Mouse (Mus musculus) hindbrain, postnatal 0 days (tissue): ENCODE data around the gene E030018B13Rik. TPM values are rescaled to one million over a fixed set of nuclear protein-coding genes. Genes with fewer than 3 reads are reported as not detected.
A peak's percentile ranks its signal among the peaks of the same experiment; 100 is the strongest.

Source experiments
- ATAC-seq: fragments of 200-750 bp; cut with Nextera tagmentation; 2 replicates; pipeline ENCODE4 v1.8.0; 2017; ENCODE audit warnings: mild to moderate bottlenecking, moderate TSS enrichment, moderate library complexity
- DNase-seq: peaks from one replicate; pipeline ENCODE4 v3.0.0-alpha.2; 2015; ENCODE audit warnings: low spot score
- H3K27ac ChIP-seq: fragments of 300-500 bp; sonication (generic); 2 replicates; pipeline ENCODE4 v1.5.1; 2014; ENCODE audit warnings: mild to moderate bottlenecking
- H3K27me3 ChIP-seq: fragments of 300-500 bp; sonication (generic); 2 replicates; pipeline ENCODE4 v1.6.1; 2014; ENCODE audit warnings: low read length, mixed read lengths; ENCODE audit not compliant: insufficient read depth
- H3K36me3 ChIP-seq: fragments of 300-500 bp; sonication (generic); 2 replicates; pipeline ENCODE4 v1.6.1; 2014; ENCODE audit warnings: low read length, mixed read lengths; ENCODE audit not compliant: insufficient read depth
- H3K4me1 ChIP-seq: fragments of 300-500 bp; sonication (generic); 2 replicates; pipeline ENCODE4 v1.6.1; 2014; ENCODE audit warnings: antibody characterized with exemption, low read length, mixed read lengths; ENCODE audit not compliant: insufficient read depth
- H3K4me2 ChIP-seq: fragments of 300-500 bp; sonication (generic); 2 replicates; pipeline ENCODE4 v1.6.1; 2014; ENCODE audit warnings: low read depth, mild to moderate bottlenecking, low read length, moderate library complexity, mixed read lengths
- H3K4me3 ChIP-seq: fragments of 300-500 bp; sonication (generic); 2 replicates; pipeline ENCODE4 v1.5.1; 2014; ENCODE audit warnings: low read length
- H3K9ac ChIP-seq: fragments of 300-500 bp; sonication (generic); replicated peaks from 2 replicates; pipeline ENCODE4 v1.6.1; 2014; ENCODE audit warnings: mild to moderate bottlenecking, low read length, moderate library complexity, mixed read lengths
- H3K9me3 ChIP-seq: fragments of 300-500 bp; sonication (generic); 2 replicates; pipeline ENCODE4 v1.6.1; 2016; ENCODE audit warnings: low read length, mixed read lengths
- CTCF ChIP-seq: IDR thresholded peaks from 2 replicates; pipeline ENCODE4 v1.5.1; 2016; ENCODE audit warnings: antibody characterized with exemption, control low read depth, low read depth
- WGBS: fragments of 180-500 bp; shearing (Covaris S2); extraction: QIAGEN DNeasy Blood & Tissue Kit; methylation state at CpG from one replicate; pipeline ENCODE4 v1.1.7; 2014; 5-methylcytosine and 5-hydroxymethylcytosine counted together
- polyA plus RNA-seq: library from polyadenylated mRNA; unstranded; fragments of >200 nt; fragmentation: Nextera tagmentation; extraction: Ambion mirVana; gene quantifications from 2 replicates; pipeline ENCODE4 v1.2.1, GENCODE M21; 2015
- total RNA-seq: library from RNA; depleted of rRNA; stranded (reverse); fragments of >200 nt; gene quantifications from 2 replicates; pipeline ENCODE4 v1.2.3, GENCODE M21; 2014

E030018B13Rik gene
- total and polyA plus RNA-seq, 2 experiments from 2014 or later = not detected

GRCm38 (mm10) chr7:63922975-63923374, 6.3 kb downstream of the E030018B13Rik start:
- no peaks in the 10 kb centered on the region for H3K9me3 ChIP-seq
- no peak for TF ChIP-seq CTCF
- ATAC-seq = no peak
- DNase-seq = no peak
- no peaks in the 10 kb centered on the region for H3K27me3 ChIP-seq
- no peak overlapping the region for H3K27ac ChIP-seq
- H3K4me2 ChIP-seq = no peak overlapping the region
- WGBS = 71% methylated on average over 1 of the region's 1 CpGs
- no peak overlapping the region for H3K9ac ChIP-seq
- peaks cover 38% of the 10 kb centered on the region for H3K4me1 ChIP-seq
- no peaks in the 10 kb centered on the region for H3K36me3 ChIP-seq
- no peak overlapping the region for H3K4me3 ChIP-seq

- Histone ChIP-seq H3K9ac (no peak overlapping the region), H3K36me3 (no peaks in the 10 kb centered on the region), H3K4me3 (no peak overlapping the region), H3K4me2 (no peak overlapping the region; the same call in 1 of the 2 replicates), H3K27me3 (no peaks in the 10 kb centered on the region), H3K4me1 (peaks cover 35% of the 10 kb centered on the region), H3K9me3 (no peaks in the 10 kb centered on the region), H3K27ac (peak overlapping the region; percentile 58; the same call in 1 of the 2 replicates)
- WGBS = 38% methylated on average over 1 of the region's 1 CpGs
- no peak for ATAC-seq
- TF ChIP-seq CTCF = no peak
- no peak for DNase-seq
Observed at GRCm38 (mm10) chr7:63924151-63924550, 7.5 kb downstream of the E030018B13Rik start.

GRCm38 (mm10) chr7:63924747-63925412, 8.2 kb downstream of the E030018B13Rik start:
- Histone ChIP-seq H3K9me3 (no peaks in the 10 kb centered on the region), H3K27me3 (no peaks in the 10 kb centered on the region), H3K4me3 (no peak overlapping the region), H3K9ac (no peak overlapping the region), H3K4me2 (peak overlapping the region; percentile 36), H3K4me1 (peaks cover 31% of the 10 kb centered on the region), H3K27ac (peak overlapping the region; percentile 58; the same call in 1 of the 2 replicates), H3K36me3 (no peaks in the 10 kb centered on the region)
- DNase-seq = peak; percentile 78
- 29% methylated on average over 6 of the region's 6 CpGs for WGBS
- no peak for TF ChIP-seq CTCF
- ATAC-seq = no peak

- Histone ChIP-seq H3K4me2 (peak overlapping the region; percentile 36), H3K4me3 (no peak overlapping the region), H3K9me3 (no peaks in the 10 kb centered on the region), H3K9ac (no peak overlapping the region), H3K27ac (peak overlapping the region; percentile 58; the same call in 1 of the 2 replicates), H3K4me1 (peaks cover 31% of the 10 kb centered on the region), H3K27me3 (no peaks in the 10 kb centered on the region), H3K36me3 (no peaks in the 10 kb centered on the region)
- ATAC-seq (peak; percentile 59), DNase-seq (peak; percentile 56)
- WGBS = 52% methylated on average over 14 of the region's 14 CpGs
- no peak for TF ChIP-seq CTCF
Observed at GRCm38 (mm10) chr7:63925413-63926360, 9.0 kb downstream of the E030018B13Rik start.

- Histone ChIP-seq H3K27ac (0 out of 2 replicates have a peak overlapping the region, but pooled peaks have one; percentile 58), H3K4me3 (no peak overlapping the region), H3K9me3 (no peaks in the 10 kb centered on the region), H3K4me2 (no peak overlapping the region), H3K27me3 (no peaks in the 10 kb centered on the region), H3K4me1 (peaks cover 31% of the 10 kb centered on the region), H3K36me3 (no peaks in the 10 kb centered on the region), H3K9ac (no peak overlapping the region)
- TF ChIP-seq CTCF = no peak
- ATAC-seq (no peak), DNase-seq (no peak)
- WGBS = 65% methylated on average over 3 of the region's 3 CpGs
Observed at GRCm38 (mm10) chr7:63926492-63926891, 9.8 kb downstream of the E030018B13Rik start.

GRCm38 (mm10) chr7:63927121-63927520, 10.5 kb downstream of the E030018B13Rik start:
- ATAC-seq (no peak), DNase-seq (no peak)
- TF ChIP-seq CTCF = no peak
- Histone ChIP-seq H3K4me2 (no peak overlapping the region), H3K4me3 (no peak overlapping the region), H3K36me3 (no peaks in the 10 kb centered on the region), H3K27ac (no peak overlapping the region), H3K27me3 (no peaks in the 10 kb centered on the region), H3K9me3 (no peaks in the 10 kb centered on the region), H3K4me1 (peaks cover 27% of the 10 kb centered on the region), H3K9ac (no peak overlapping the region)
- 88% methylated on average over 6 of the region's 6 CpGs for WGBS
